Comparison of ENCODE assay signal across 21 mouse cellular contexts in genomic region chr5:28239829-28240228, GRCm38 (mm10). TPM values are rescaled to one million over a fixed set of nuclear protein-coding genes. Genes with fewer than 3 reads are reported as not detected.
"Had no signal": no experiment of that assay in that cellular context is flagged by ENCODE, and none has a peak within 500 bp of the region (broad histone marks: within the 10 kb centered on the region; RNA-seq: fewer than 3 reads in every experiment).

No protein-coding gene starts in this region.

- H3K9ac ChIP-seq: liver, embryonic 13.5 days; midbrain, embryonic 12.5 days; midbrain, embryonic 15.5 days; neural tube, embryonic 13.5 days had no signal

- H3K4me2 ChIP-seq: liver, embryonic 13.5 days; midbrain, embryonic 12.5 days; midbrain, embryonic 15.5 days; neural tube, embryonic 13.5 days had no signal

- H3K36me3 ChIP-seq: liver, embryonic 13.5 days; midbrain, embryonic 12.5 days; midbrain, embryonic 15.5 days; neural tube, embryonic 13.5 days had no signal

- H3K9me3 ChIP-seq: liver, embryonic 13.5 days; midbrain, embryonic 12.5 days; midbrain, embryonic 15.5 days; neural tube, embryonic 13.5 days had no signal

- DNase-seq: kidney, postnatal 14 days; kidney, postnatal 4 days; liver, embryonic 13.5 days; lung, adult 2 months; retina, postnatal 1 day; thymus, adult 18-20 months; thymus, postnatal 36 days had no signal

- H3K27ac ChIP-seq: left cerebral cortex, adult 2 months; liver, embryonic 13.5 days; macrophage; midbrain, embryonic 12.5 days; midbrain, embryonic 15.5 days; neural tube, embryonic 13.5 days had no signal

- H3K4me1 ChIP-seq: liver, embryonic 13.5 days; neural tube, embryonic 13.5 days had no signal

- H3K27me3 ChIP-seq: liver, embryonic 13.5 days; midbrain, embryonic 15.5 days had no signal

- ATAC-seq: midbrain, embryonic 15.5 days had no signal

- H3K4me3 ChIP-seq: left cerebral cortex, adult 2 months; liver, embryonic 13.5 days; midbrain, embryonic 12.5 days; midbrain, embryonic 15.5 days; myocyte; neural tube, embryonic 13.5 days had no signal

RNA-seq across cellular contexts. Expression of gene Cnpy1, which starts 5.8 kb away (rescaled TPM):
- total RNA-seq: left cerebral cortex, adult 2 months; left cerebral cortex, postnatal 36 days; megakaryocyte, adult 5-6 weeks; monocyte, adult 5-6 weeks; neutrophil, adult 5-6 weeks had no signal
- polyA plus RNA-seq: limb, embryonic 11.5 days; liver, adult 2 months; liver, embryonic 16.5 days; macrophage; myocyte; spleen, adult 2 months had no signal
